Mouse (Mus musculus): ENCODE results near the gene Selenop. TPM values are rescaled to one million over a fixed set of nuclear protein-coding genes. Genes with fewer than 3 reads are reported as not detected.

The Selenop gene
- total and polyA plus RNA-seq, 3 experiments = 0.50 TPM; not detected in 2

DNA sequence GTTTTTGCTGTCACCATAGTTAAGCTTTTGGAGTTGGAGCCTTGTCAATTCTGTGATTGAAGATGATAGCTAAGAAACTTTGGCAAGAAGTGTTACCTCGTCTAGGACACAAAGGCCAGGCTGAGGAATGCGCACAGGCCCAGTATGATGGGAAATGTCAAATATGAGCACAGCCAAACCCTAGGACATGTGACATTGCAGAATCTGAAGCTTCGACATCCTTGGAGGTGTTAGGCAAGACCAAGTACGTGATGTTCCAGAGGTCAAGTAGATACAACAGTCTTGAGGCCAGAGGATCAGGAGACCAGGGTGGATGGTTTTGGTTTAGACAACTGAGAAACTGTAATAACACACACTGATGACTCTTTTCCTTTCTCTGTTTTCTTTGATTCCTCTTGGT lies 8.0 kb upstream of the Selenop start:
- Histone ChIP-seq H3K27ac (ENCODE audit: control insufficient read depth, low read depth, low read length) (no peak overlapping the region), H3K27me3 (ENCODE audit: control insufficient read depth in 1 of 2, insufficient read depth in 2 of 2, low read length in 2 of 2) (no peaks in the 10 kb centered on the region), H3K36me3 (ENCODE audit: control insufficient read depth in 1 of 2, insufficient read depth in 2 of 2, low read length in 2 of 2) (no peaks in the 10 kb centered on the region), H3K79me2 (ENCODE audit: control insufficient read depth, insufficient read depth, low read length, poor library complexity) (no peaks in the 10 kb centered on the region), H3K4me1 (ENCODE audit: control insufficient read depth in 1 of 2, insufficient read depth in 2 of 2, low read length in 2 of 2) (no peaks in the 10 kb centered on the region), H3K4me3 (ENCODE audit: control insufficient read depth in 1 of 2, insufficient read depth in 1 of 2, low read depth in 2 of 2, low read length in 2 of 2) (no peak overlapping the region), H3K9ac (ENCODE audit: control insufficient read depth, low read depth, low read length, poor library complexity, severe bottlenecking) (no peak overlapping the region), H3K9me3 (replicated peaks; ENCODE audit: insufficient read depth, low read length) (no peaks in the 10 kb centered on the region)
- DNase-seq (ENCODE audit: low read depth, low spot score) = no peak
- TF ChIP-seq MAX (IDR thresholded peaks at IDR 0.05; ENCODE audit: low read length) = no peak
- no peak for TF ChIP-seq BHLHE40 (IDR thresholded peaks at IDR 0.05; ENCODE audit: borderline replicate concordance, low read depth, low read length)
- TF ChIP-seq TBP (IDR thresholded peaks at IDR 0.05; ENCODE audit: low read depth, low read length) = no peak
- TF ChIP-seq POLR2AphosphoS2 (IDR thresholded peaks at IDR 0.05; ENCODE audit: low read length) = no peak
- TF ChIP-seq JUND (IDR thresholded peaks at IDR 0.05; ENCODE audit: low read depth, low read length) = no peak
- no peak for TF ChIP-seq NRF1 (IDR thresholded peaks at IDR 0.05; ENCODE audit: insufficient read depth, low read depth, low read length, poor library complexity, severe bottlenecking)
- TF ChIP-seq CHD1 (IDR thresholded peaks at IDR 0.05; ENCODE audit: low read depth, low read length) = no peak
- TF ChIP-seq GATA1 (IDR thresholded peaks at IDR 0.05; ENCODE audit: low read depth, low read length) = no peak
- TF ChIP-seq SMC3 (IDR thresholded peaks at IDR 0.05; ENCODE audit: low read depth, low read length) = no peak
- TF ChIP-seq MAZ (IDR thresholded peaks at IDR 0.05; ENCODE audit: low read depth, low read length) = no peak
- no peak for TF ChIP-seq TAL1 (IDR thresholded peaks at IDR 0.05; ENCODE audit: low read length)
- TF ChIP-seq ZMIZ1 (IDR thresholded peaks at IDR 0.05; ENCODE audit: low read depth, low read length) = no peak
- TF ChIP-seq KAT2A (conservative IDR thresholded peaks at IDR 0.05; ENCODE audit: low read depth, low read length) = no peak
- TF ChIP-seq USF1 (IDR thresholded peaks at IDR 0.05; ENCODE audit: low read depth, low read length) = no peak
- no peak for TF ChIP-seq POLR2AphosphoS5 (IDR thresholded peaks at IDR 0.05; ENCODE audit: borderline replicate concordance, low read depth, low read length)
- no peak for TF ChIP-seq SIN3A (IDR thresholded peaks at IDR 0.05; ENCODE audit: low read length)
- TF ChIP-seq GABPA (IDR thresholded peaks at IDR 0.05; ENCODE audit: low read depth, low read length) = no peak
- no peak for TF ChIP-seq ETS1 (IDR thresholded peaks at IDR 0.05; ENCODE audit: low read depth, low read length)
- no peak for TF ChIP-seq MYB (IDR thresholded peaks at IDR 0.05; ENCODE audit: low read depth, low read length)
- no peak for TF ChIP-seq UBTF (IDR thresholded peaks at IDR 0.05; ENCODE audit: borderline replicate concordance, insufficient read depth, low read depth, low read length)

GRCm38 (mm10) chr15:3262883-3263282 lies 5.5 kb upstream of the Selenop start:
- Histone ChIP-seq H3K27me3 (ENCODE audit: control insufficient read depth in 1 of 2, insufficient read depth in 2 of 2, low read length in 2 of 2) (no peaks in the 10 kb centered on the region), H3K79me2 (ENCODE audit: control insufficient read depth, insufficient read depth, low read length, poor library complexity) (no peaks in the 10 kb centered on the region), H3K9me3 (replicated peaks; ENCODE audit: insufficient read depth, low read length) (no peaks in the 10 kb centered on the region), H3K4me3 (ENCODE audit: control insufficient read depth in 1 of 2, insufficient read depth in 1 of 2, low read depth in 2 of 2, low read length in 2 of 2) (no peak overlapping the region), H3K9ac (ENCODE audit: control insufficient read depth, low read depth, low read length, poor library complexity, severe bottlenecking) (no peak overlapping the region), H3K4me1 (ENCODE audit: control insufficient read depth in 1 of 2, insufficient read depth in 2 of 2, low read length in 2 of 2) (no peaks in the 10 kb centered on the region), H3K27ac (ENCODE audit: control insufficient read depth, low read depth, low read length) (no peak overlapping the region), H3K36me3 (ENCODE audit: control insufficient read depth in 1 of 2, insufficient read depth in 2 of 2, low read length in 2 of 2) (no peaks in the 10 kb centered on the region)
- no peak for TF ChIP-seq CHD2 (IDR thresholded peaks at IDR 0.05; ENCODE audit: low read length)
- TF ChIP-seq EP300 (IDR thresholded peaks at IDR 0.05; ENCODE audit: low read depth in 1 of 2, low read length in 2 of 2) = no peak
- TF ChIP-seq POLR2AphosphoS2 (IDR thresholded peaks at IDR 0.05; ENCODE audit: low read length) = no peak
- no peak for TF ChIP-seq TCF12 (IDR thresholded peaks at IDR 0.05; ENCODE audit: low read depth, low read length)
- TF ChIP-seq RAD21 (IDR thresholded peaks at IDR 0.05; ENCODE audit: low read depth, low read length) = no peak
- no peak for DNase-seq (ENCODE audit: low read depth, low spot score)

Measured in MEL (cell line).